Mouse (Mus musculus) testis, adult 2 months (tissue): ENCODE measurements around the gene Gata2. TPM values are rescaled to one million over a fixed set of nuclear protein-coding genes. Genes with fewer than 3 reads are reported as not detected.

Experiments
- H3K27ac ChIP-seq: fragments of 200-500 bp; 2 replicates; pipeline ENCODE4 v1.5.1; 2012; ENCODE audit warnings: low read depth, low read length; ENCODE audit not compliant: control insufficient read depth, insufficient read depth
- H3K27me3 ChIP-seq: fragments of 200-500 bp; 2 replicates; pipeline ENCODE4 v1.6.1; 2012; ENCODE audit warnings: mild to moderate bottlenecking, low read length, moderate library complexity; ENCODE audit not compliant: control insufficient read depth, insufficient read depth
- H3K36me3 ChIP-seq: fragments of 200-500 bp; 2 replicates; pipeline ENCODE4 v1.6.1; 2012; ENCODE audit warnings: mild to moderate bottlenecking, low read length; ENCODE audit not compliant: control insufficient read depth, insufficient read depth
- H3K4me1 ChIP-seq: fragments of 200-500 bp; 2 replicates; pipeline ENCODE4 v1.6.1; 2012; ENCODE audit warnings: low read length; ENCODE audit not compliant: control insufficient read depth, insufficient read depth
- H3K4me3 ChIP-seq: fragments of 200-500 bp; 2 replicates; pipeline ENCODE4 v1.5.1; 2012; ENCODE audit warnings: low read depth, mild to moderate bottlenecking, low read length, moderate library complexity, mixed read lengths; ENCODE audit not compliant: control insufficient read depth
- CTCF ChIP-seq: fragments of 200-500 bp; IDR thresholded peaks from 2 replicates; pipeline ENCODE4 v1.5.1; 2012; ENCODE audit warnings: low read depth, mild to moderate bottlenecking, inconsistent platforms, low read length, moderate library complexity; ENCODE audit not compliant: control insufficient read depth, insufficient read depth, insufficient replicate concordance
- POLR2A ChIP-seq: fragments of 200-500 bp; IDR thresholded peaks from 2 replicates; pipeline ENCODE4 v1.6.1; 2012; ENCODE audit warnings: low read depth, mild to moderate bottlenecking, inconsistent platforms, low read length, moderate library complexity; ENCODE audit not compliant: control insufficient read depth
- polyA plus RNA-seq: library from polyadenylated mRNA; depleted of rRNA; stranded (reverse); fragments of >200 nt; gene quantifications from 2 replicates; pipeline ENCODE4 v1.2.3, GENCODE M21; 2012

Gene Gata2
- polyA plus RNA-seq, 1 experiment: 44.7 TPM

GRCm38 (mm10) chr6:88196054-88196732 is 2.5 kb downstream of the Gata2 start:
- Histone ChIP-seq H3K27me3 (peaks cover 4% of the 10 kb centered on the region), H3K4me3 (peak overlapping the region; percentile 66), H3K4me1 (peaks cover 55% of the 10 kb centered on the region), H3K36me3 (no peaks in the 10 kb centered on the region), H3K27ac (no peak overlapping the region)
- TF ChIP-seq CTCF (no peak), POLR2A (no peak)

- Histone ChIP-seq H3K36me3 (no peaks in the 10 kb centered on the region), H3K4me1 (peaks cover 55% of the 10 kb centered on the region), H3K4me3 (peak overlapping the region; percentile 66), H3K27me3 (peaks cover 4% of the 10 kb centered on the region), H3K27ac (no peak overlapping the region)
- TF ChIP-seq POLR2A (no peak), CTCF (no peak)
Measured at GRCm38 (mm10) chr6:88196733-88197312, 3.1 kb downstream of the Gata2 start.

GRCm38 (mm10) chr6:88197313-88198069 is 3.8 kb downstream of the Gata2 start:
- peaks cover 58% of the 10 kb centered on the region for H3K4me1 ChIP-seq
- H3K4me3 ChIP-seq: peak overlapping the region; percentile 66
- no peak for TF ChIP-seq CTCF
- no peak for TF ChIP-seq POLR2A
- H3K27me3 ChIP-seq: peaks cover 4% of the 10 kb centered on the region
- H3K27ac ChIP-seq: no peak overlapping the region
- H3K36me3 ChIP-seq: no peaks in the 10 kb centered on the region

GRCm38 (mm10) chr6:88198070-88198940 is 4.6 kb downstream of the Gata2 start:
- Histone ChIP-seq H3K4me3 (peak overlapping the region; percentile 64), H3K27ac (no peak overlapping the region), H3K36me3 (no peaks in the 10 kb centered on the region), H3K27me3 (peaks cover 4% of the 10 kb centered on the region), H3K4me1 (peaks cover 56% of the 10 kb centered on the region)
- no peak for TF ChIP-seq CTCF
- TF ChIP-seq POLR2A: no peak; the same call in 1 of the 2 replicates

- Histone ChIP-seq H3K27me3 (peaks cover 2% of the 10 kb centered on the region), H3K36me3 (no peaks in the 10 kb centered on the region), H3K27ac (no peak overlapping the region), H3K4me3 (peak overlapping the region; percentile 64), H3K4me1 (peaks cover 53% of the 10 kb centered on the region)
- TF ChIP-seq POLR2A: no peak
- TF ChIP-seq CTCF: no peak
Measured at GRCm38 (mm10) chr6:88199001-88199717, 5.5 kb downstream of the Gata2 start.

GRCm38 (mm10) chr6:88199718-88200692 is 6.3 kb downstream of the Gata2 start:
- peak overlapping the region; percentile 64 for H3K4me3 ChIP-seq
- H3K4me1 ChIP-seq: peaks cover 47% of the 10 kb centered on the region
- H3K36me3 ChIP-seq: no peaks in the 10 kb centered on the region
- no peak for TF ChIP-seq CTCF
- no peak for TF ChIP-seq POLR2A
- no peak overlapping the region for H3K27ac ChIP-seq
- H3K27me3 ChIP-seq: no peaks in the 10 kb centered on the region; the same call in none of the 2 replicates
